Mouse (Mus musculus): ENCODE measurements around the gene 2310011J03Rik. TPM values are rescaled to one million over a fixed set of nuclear protein-coding genes. Genes with fewer than 3 reads are reported as not detected.
A peak's percentile ranks its signal among the peaks of the same experiment; 100 is the strongest.

Gene 2310011J03Rik
- polyA plus RNA-seq, 1 experiment from 2014 or later: 23.8 TPM

GRCm38 (mm10) chr10:80313627-80314201 is 6.6 kb downstream of the 2310011J03Rik start:
- Histone ChIP-seq H3K9me3 (ENCODE audit: control insufficient read depth, low read length) (no peaks in the 10 kb centered on the region), H3K4me3 (ENCODE audit: low read depth, low read length) (no peak overlapping the region), H3K36me3 (ENCODE audit: control insufficient read depth, insufficient read depth, low read length) (peaks cover 94% of the 10 kb centered on the region), H3K4me2 (ENCODE audit: low read depth, low read length) (no peak overlapping the region), H3K4me1 (ENCODE audit: control insufficient read depth, insufficient read depth, low read length) (peaks cover 5% of the 10 kb centered on the region), H3K27me3 (ENCODE audit: control insufficient read depth, insufficient read depth, low read length) (no peaks in the 10 kb centered on the region), H3K9ac (replicated peaks; ENCODE audit: low read depth, low read length) (no peak overlapping the region), H3K27ac (ENCODE audit: low read depth, low read length) (no peak overlapping the region)
- ATAC-seq (ENCODE audit: low read depth): no peak
- 44% methylated on average over 20 of the region's 20 CpGs for WGBS

GRCm38 (mm10) chr10:80312586-80313504 is 7.5 kb downstream of the 2310011J03Rik start:
- Histone ChIP-seq H3K27ac (ENCODE audit: low read depth, low read length) (no peak overlapping the region), H3K9ac (replicated peaks; ENCODE audit: low read depth, low read length) (no peak overlapping the region), H3K9me3 (ENCODE audit: control insufficient read depth, low read length) (no peaks in the 10 kb centered on the region), H3K4me2 (ENCODE audit: low read depth, low read length) (no peak overlapping the region), H3K4me3 (ENCODE audit: low read depth, low read length) (no peak overlapping the region), H3K4me1 (ENCODE audit: control insufficient read depth, insufficient read depth, low read length) (peaks cover 5% of the 10 kb centered on the region), H3K36me3 (ENCODE audit: control insufficient read depth, insufficient read depth, low read length) (peaks cover 98% of the 10 kb centered on the region), H3K27me3 (ENCODE audit: control insufficient read depth, insufficient read depth, low read length) (no peaks in the 10 kb centered on the region)
- 62% methylated on average over 54 of the region's 54 CpGs for WGBS
- no peak for ATAC-seq (ENCODE audit: low read depth)

GRCm38 (mm10) chr10:80311560-80311959 is 8.8 kb downstream of the 2310011J03Rik start:
- Histone ChIP-seq H3K9ac (replicated peaks; ENCODE audit: low read depth, low read length) (no peak overlapping the region), H3K4me1 (ENCODE audit: control insufficient read depth, insufficient read depth, low read length) (peaks cover 5% of the 10 kb centered on the region), H3K36me3 (ENCODE audit: control insufficient read depth, insufficient read depth, low read length) (peaks cover 98% of the 10 kb centered on the region), H3K27ac (ENCODE audit: low read depth, low read length) (no peak overlapping the region), H3K27me3 (ENCODE audit: control insufficient read depth, insufficient read depth, low read length) (no peaks in the 10 kb centered on the region), H3K9me3 (ENCODE audit: control insufficient read depth, low read length) (no peaks in the 10 kb centered on the region), H3K4me2 (ENCODE audit: low read depth, low read length) (no peak overlapping the region), H3K4me3 (ENCODE audit: low read depth, low read length) (no peak overlapping the region)
- WGBS: 83% methylated on average over 13 of the region's 16 CpGs
- ATAC-seq (ENCODE audit: low read depth): no peak

- Histone ChIP-seq H3K27me3 (ENCODE audit: control insufficient read depth, insufficient read depth, low read length) (no peaks in the 10 kb centered on the region), H3K4me2 (ENCODE audit: low read depth, low read length) (peak overlapping the region; percentile 29; the same call in 1 of the 2 replicates), H3K4me3 (ENCODE audit: low read depth, low read length) (0 out of 2 replicates have a peak overlapping the region, but pooled peaks have one; percentile 7), H3K36me3 (ENCODE audit: control insufficient read depth, insufficient read depth, low read length) (peaks cover 64% of the 10 kb centered on the region), H3K4me1 (ENCODE audit: control insufficient read depth, insufficient read depth, low read length) (peaks cover 25% of the 10 kb centered on the region), H3K27ac (ENCODE audit: low read depth, low read length) (no peak overlapping the region), H3K9me3 (ENCODE audit: control insufficient read depth, low read length) (no peaks in the 10 kb centered on the region), H3K9ac (replicated peaks; ENCODE audit: low read depth, low read length) (0 out of 2 replicates have a peak overlapping the region, but pooled peaks have one; percentile 34)
- ATAC-seq (ENCODE audit: low read depth): no peak
- WGBS: 16% methylated on average over 25 of the region's 25 CpGs
Measured at GRCm38 (mm10) chr10:80304862-80305261, 15.5 kb downstream of the 2310011J03Rik start.

- Histone ChIP-seq H3K36me3 (ENCODE audit: control insufficient read depth, insufficient read depth, low read length) (peaks cover 62% of the 10 kb centered on the region), H3K27ac (ENCODE audit: low read depth, low read length) (no peak overlapping the region), H3K4me2 (ENCODE audit: low read depth, low read length) (peak overlapping the region; percentile 29; the same call in 1 of the 2 replicates), H3K4me3 (ENCODE audit: low read depth, low read length) (0 out of 2 replicates have a peak overlapping the region, but pooled peaks have one; percentile 7), H3K4me1 (ENCODE audit: control insufficient read depth, insufficient read depth, low read length) (peaks cover 25% of the 10 kb centered on the region), H3K9ac (replicated peaks; ENCODE audit: low read depth, low read length) (peak overlapping the region; percentile 34; the same call in 1 of the 2 replicates), H3K9me3 (ENCODE audit: control insufficient read depth, low read length) (no peaks in the 10 kb centered on the region), H3K27me3 (ENCODE audit: control insufficient read depth, insufficient read depth, low read length) (no peaks in the 10 kb centered on the region)
- no peak for ATAC-seq (ENCODE audit: low read depth)
- WGBS: 25% methylated on average over 12 of the region's 12 CpGs
Measured at GRCm38 (mm10) chr10:80304458-80304857, 15.9 kb downstream of the 2310011J03Rik start.

GRCm38 (mm10) chr10:80302471-80302881 is 17.9 kb downstream of the 2310011J03Rik start:
- peak overlapping the region; percentile 70 for H3K4me3 ChIP-seq (ENCODE audit: low read depth, low read length)
- H3K4me1 ChIP-seq (ENCODE audit: control insufficient read depth, insufficient read depth, low read length): peaks cover 37% of the 10 kb centered on the region
- H3K4me2 ChIP-seq (ENCODE audit: low read depth, low read length): peak overlapping the region; percentile 76
- H3K27ac ChIP-seq (ENCODE audit: low read depth, low read length): peak overlapping the region; percentile 99
- H3K9ac ChIP-seq (replicated peaks; ENCODE audit: low read depth, low read length): peak overlapping the region; percentile 99
- 16% methylated on average over 9 of the region's 9 CpGs for WGBS
- no peak for ATAC-seq (ENCODE audit: low read depth)
- no peaks in the 10 kb centered on the region for H3K27me3 ChIP-seq (ENCODE audit: control insufficient read depth, insufficient read depth, low read length)
- no peaks in the 10 kb centered on the region for H3K9me3 ChIP-seq (ENCODE audit: control insufficient read depth, low read length)
- H3K36me3 ChIP-seq (ENCODE audit: control insufficient read depth, insufficient read depth, low read length): peaks cover 42% of the 10 kb centered on the region

GRCm38 (mm10) chr10:80302082-80302355 is 18.3 kb downstream of the 2310011J03Rik start:
- Histone ChIP-seq H3K36me3 (ENCODE audit: control insufficient read depth, insufficient read depth, low read length) (peaks cover 38% of the 10 kb centered on the region), H3K4me2 (ENCODE audit: low read depth, low read length) (peak overlapping the region; percentile 76), H3K9me3 (ENCODE audit: control insufficient read depth, low read length) (no peaks in the 10 kb centered on the region), H3K27me3 (ENCODE audit: control insufficient read depth, insufficient read depth, low read length) (no peaks in the 10 kb centered on the region), H3K4me3 (ENCODE audit: low read depth, low read length) (peak overlapping the region; percentile 70), H3K9ac (replicated peaks; ENCODE audit: low read depth, low read length) (peak overlapping the region; percentile 99), H3K27ac (ENCODE audit: low read depth, low read length) (peak overlapping the region; percentile 99), H3K4me1 (ENCODE audit: control insufficient read depth, insufficient read depth, low read length) (peaks cover 40% of the 10 kb centered on the region)
- ATAC-seq (ENCODE audit: low read depth): no peak
- WGBS: 58% methylated on average over 5 of the region's 5 CpGs

- ATAC-seq (ENCODE audit: low read depth): no peak
- peaks cover 46% of the 10 kb centered on the region for H3K4me1 ChIP-seq (ENCODE audit: control insufficient read depth, insufficient read depth, low read length)
Measured at GRCm38 (mm10) chr10:80301256-80302081, 18.9 kb downstream of the 2310011J03Rik start.

More at GRCm38 (mm10) chr10:80301256-80302081, 18.9 kb downstream of the 2310011J03Rik start:
- H3K27ac ChIP-seq (ENCODE audit: low read depth, low read length): peak overlapping the region; percentile 99
- peak overlapping the region; percentile 99 for H3K9ac ChIP-seq (replicated peaks; ENCODE audit: low read depth, low read length)
- 57% methylated on average over 10 of the region's 10 CpGs for WGBS
- peak overlapping the region; percentile 70 for H3K4me3 ChIP-seq (ENCODE audit: low read depth, low read length)
- no peaks in the 10 kb centered on the region for H3K9me3 ChIP-seq (ENCODE audit: control insufficient read depth, low read length)
- H3K27me3 ChIP-seq (ENCODE audit: control insufficient read depth, insufficient read depth, low read length): no peaks in the 10 kb centered on the region
- peaks cover 32% of the 10 kb centered on the region for H3K36me3 ChIP-seq (ENCODE audit: control insufficient read depth, insufficient read depth, low read length)
- peak overlapping the region; percentile 76 for H3K4me2 ChIP-seq (ENCODE audit: low read depth, low read length)
